Mouse (Mus musculus) small intestine, adult 2 months (tissue): Measurements from ENCODE around the gene Uvrag. TPM values are rescaled to one million over a fixed set of nuclear protein-coding genes. Genes with fewer than 3 reads are reported as not detected.

Experiments
- H3K27ac ChIP-seq: fragments of 200-500 bp; 2 replicates; pipeline ENCODE4 v1.5.1; 2012; ENCODE audit warnings: low read depth, low read length, control low read depth, inconsistent platforms; ENCODE audit not compliant: insufficient read depth
- H3K27me3 ChIP-seq: fragments of 200-500 bp; 2 replicates; pipeline ENCODE4 v1.6.1; 2012; ENCODE audit warnings: mild to moderate bottlenecking, moderate library complexity, low read length, inconsistent platforms; ENCODE audit not compliant: control insufficient read depth, insufficient read depth
- H3K36me3 ChIP-seq: fragments of 200-500 bp; 2 replicates; pipeline ENCODE4 v1.6.1; 2012; ENCODE audit warnings: mild to moderate bottlenecking, low read length, control low read depth, inconsistent platforms; ENCODE audit not compliant: control insufficient read depth, insufficient read depth
- H3K4me1 ChIP-seq: fragments of 200-500 bp; 2 replicates; pipeline ENCODE4 v1.6.1; 2012; ENCODE audit warnings: low read length, inconsistent platforms, mixed read lengths; ENCODE audit not compliant: control insufficient read depth, insufficient read depth, insufficient read length
- H3K4me3 ChIP-seq: fragments of 200-500 bp; 2 replicates; pipeline ENCODE4 v1.5.1; 2012; ENCODE audit warnings: low read depth, mild to moderate bottlenecking, control low read depth, inconsistent platforms, low read length, moderate library complexity
- CTCF ChIP-seq: fragments of 200-500 bp; IDR thresholded peaks from 2 replicates; pipeline ENCODE4 v1.5.1; 2012; ENCODE audit warnings: low read depth, mild to moderate bottlenecking, control low read depth, inconsistent platforms, low read length, moderate library complexity, mixed read lengths; ENCODE audit not compliant: insufficient replicate concordance, insufficient read length; ENCODE audit errors: extremely low read depth
- POLR2A ChIP-seq: fragments of 200-500 bp; IDR thresholded peaks from 2 replicates; pipeline ENCODE4 v1.6.1; 2012; ENCODE audit warnings: low read depth, mild to moderate bottlenecking, control low read depth, inconsistent platforms, low read length, moderate library complexity
- WGBS: fragments of 180-500 bp; shearing (Covaris S2); methylation state at CpG from one replicate; pipeline ENCODE4 v1.1.7; 2018; 5-methylcytosine and 5-hydroxymethylcytosine counted together
- polyA plus RNA-seq: library from polyadenylated mRNA; depleted of rRNA; stranded (reverse); fragments of >200 nt; gene quantifications from 2 replicates; pipeline ENCODE4 v1.2.3, GENCODE M21; 2012

Gene Uvrag
- polyA plus RNA-seq, 1 experiment = 28.2 TPM

GRCm38 (mm10) chr7:98907476-98907875, 233.5 kb downstream of the Uvrag start:
- Histone ChIP-seq H3K4me1 (peaks cover 16% of the 10 kb centered on the region; the same call in 1 of the 2 replicates), H3K36me3 (0 out of 2 replicates have a peak, but pooled peaks cover 3% of the 10 kb centered on the region), H3K27me3 (no peaks in the 10 kb centered on the region), H3K27ac (no peak overlapping the region), H3K4me3 (no peak overlapping the region)
- TF ChIP-seq POLR2A (no peak), CTCF (no peak)
- 88% methylated on average over 4 of the region's 4 CpGs for WGBS

DNA sequence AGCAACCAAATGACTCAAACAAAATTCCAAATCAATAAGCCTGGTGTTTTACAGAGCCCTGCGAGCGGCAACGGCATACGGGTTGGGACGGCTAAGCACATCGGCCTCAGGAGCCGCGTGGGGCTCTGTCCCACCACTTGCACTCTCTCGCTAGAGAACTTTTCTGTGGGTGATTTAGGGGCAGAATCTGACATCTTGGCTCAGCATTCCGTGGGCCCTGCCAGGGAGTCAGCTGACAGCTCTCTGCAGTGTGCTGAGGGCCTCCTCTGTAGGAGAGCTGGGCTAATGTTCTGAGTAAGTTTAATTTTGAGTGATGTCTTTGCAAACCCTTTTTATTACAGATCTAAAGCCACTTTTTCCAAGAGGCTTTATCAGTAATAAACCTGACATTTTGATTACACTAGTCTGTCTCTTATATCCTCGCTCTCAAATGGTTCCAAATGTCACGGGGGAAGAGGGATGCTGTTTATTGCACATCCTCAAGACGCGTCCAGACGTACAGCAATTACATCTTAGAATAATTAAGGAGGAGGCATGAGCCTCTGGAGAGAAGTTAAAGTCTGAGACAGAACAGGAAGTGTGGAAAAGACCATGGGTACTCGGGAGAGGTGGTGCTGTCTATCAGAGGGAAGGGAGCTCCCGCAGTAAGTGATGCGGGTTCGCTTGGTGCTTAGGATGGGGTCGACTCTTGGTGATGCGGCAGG, 236.1 kb downstream of the Uvrag start:
- H3K27ac ChIP-seq = peak overlapping the region; percentile 52; the same call in 1 of the 2 replicates
- H3K36me3 ChIP-seq = 0 out of 2 replicates have a peak, but pooled peaks cover 3% of the 10 kb centered on the region
- H3K4me3 ChIP-seq = no peak overlapping the region
- peaks cover 18% of the 10 kb centered on the region; the same call in 1 of the 2 replicates for H3K4me1 ChIP-seq
- TF ChIP-seq CTCF (no peak), POLR2A (no peak)
- WGBS = 84% methylated on average over 21 of the region's 21 CpGs
- H3K27me3 ChIP-seq = no peaks in the 10 kb centered on the region

DNA sequence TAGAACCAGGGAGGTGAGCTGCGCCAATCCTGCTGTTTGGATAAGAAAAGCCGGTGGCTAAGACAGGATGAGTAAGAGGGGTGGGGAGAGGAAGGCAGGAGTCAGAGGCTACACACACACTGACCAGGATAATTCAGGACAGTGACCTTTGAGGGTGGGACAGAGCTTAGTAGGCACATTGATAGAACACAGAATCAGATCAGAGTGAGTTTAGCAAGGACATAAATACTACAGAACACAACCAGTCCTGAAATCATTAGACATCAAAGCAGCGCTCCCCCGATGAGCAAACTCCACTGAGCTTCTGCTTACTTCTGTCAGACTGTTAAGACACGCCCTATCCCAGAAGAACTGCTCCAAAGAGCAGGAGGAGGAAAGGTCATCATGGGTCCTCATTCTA, 237.1 kb downstream of the Uvrag start:
- 26% methylated on average over 5 of the region's 5 CpGs for WGBS
- H3K27me3 ChIP-seq = no peaks in the 10 kb centered on the region
- 0 out of 2 replicates have a peak, but pooled peaks cover 3% of the 10 kb centered on the region for H3K36me3 ChIP-seq
- peak overlapping the region; percentile 52; the same call in 1 of the 2 replicates for H3K27ac ChIP-seq
- TF ChIP-seq POLR2A (no peak), CTCF (no peak)
- no peak overlapping the region for H3K4me3 ChIP-seq
- H3K4me1 ChIP-seq = peaks cover 18% of the 10 kb centered on the region; the same call in 1 of the 2 replicates

DNA sequence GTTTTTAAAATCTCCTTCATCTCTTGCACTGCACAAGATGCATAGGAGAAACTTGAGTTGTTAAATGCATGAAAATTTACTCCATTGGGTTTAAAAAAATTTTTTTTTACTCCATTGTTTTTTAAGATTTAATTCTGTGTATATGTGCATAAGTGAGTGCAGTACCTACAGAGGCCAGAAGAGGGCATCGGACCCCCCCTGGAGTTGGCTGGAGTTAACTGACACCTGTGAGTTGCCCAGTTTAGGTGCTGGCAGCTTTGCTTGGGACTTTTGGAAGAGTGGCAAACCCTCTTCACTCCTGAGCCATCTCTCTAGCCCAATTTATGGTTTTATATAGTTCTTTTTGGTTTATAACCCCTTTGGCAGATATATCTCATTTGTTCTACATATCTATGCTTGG, 239.8 kb downstream of the Uvrag start:
- Histone ChIP-seq H3K27ac (no peak overlapping the region), H3K4me1 (peaks cover 18% of the 10 kb centered on the region; the same call in 1 of the 2 replicates), H3K36me3 (0 out of 2 replicates have a peak, but pooled peaks cover 2% of the 10 kb centered on the region), H3K4me3 (no peak overlapping the region), H3K27me3 (no peaks in the 10 kb centered on the region)
- TF ChIP-seq POLR2A (no peak), CTCF (peak; percentile 54; the same call in 1 of the 2 replicates)
- WGBS = 100% methylated on average over 1 of the region's 1 CpGs

DNA sequence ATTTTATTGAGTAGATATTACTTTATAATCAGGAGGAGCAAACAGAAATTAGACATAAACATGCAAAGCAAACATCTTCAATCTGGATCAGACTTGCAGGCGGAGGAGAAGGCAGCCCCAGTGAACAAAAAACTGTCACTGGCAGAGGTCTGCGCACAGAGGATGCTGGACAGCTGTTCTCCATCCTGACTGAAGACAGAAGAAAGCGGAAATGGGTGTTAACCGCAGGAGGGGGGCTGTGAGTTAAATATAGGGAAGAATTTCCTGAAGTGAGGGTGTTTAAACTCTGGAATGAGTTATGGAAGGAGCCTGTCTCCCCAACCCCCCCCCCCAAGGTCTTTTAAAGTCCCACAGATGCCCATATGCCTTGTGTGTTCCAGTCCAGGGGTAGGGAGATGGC, 241.1 kb downstream of the Uvrag start:
- H3K4me1 ChIP-seq = peaks cover 15% of the 10 kb centered on the region; the same call in 1 of the 2 replicates
- no peaks in the 10 kb centered on the region for H3K27me3 ChIP-seq
- no peak overlapping the region for H3K27ac ChIP-seq
- TF ChIP-seq CTCF (no peak), POLR2A (no peak)
- 80% methylated on average over 4 of the region's 4 CpGs for WGBS
- no peaks in the 10 kb centered on the region for H3K36me3 ChIP-seq
- no peak overlapping the region for H3K4me3 ChIP-seq

- 0 out of 2 replicates have a peak, but pooled peaks cover under 1% of the 10 kb centered on the region for H3K4me1 ChIP-seq
- H3K36me3 ChIP-seq = no peaks in the 10 kb centered on the region
- no peak overlapping the region for H3K4me3 ChIP-seq
- H3K27me3 ChIP-seq = no peaks in the 10 kb centered on the region
- TF ChIP-seq CTCF (no peak), POLR2A (no peak)
- no peak overlapping the region for H3K27ac ChIP-seq
- WGBS = 96% methylated on average over 8 of the region's 8 CpGs
Measured at GRCm38 (mm10) chr7:98897323-98897722, 243.6 kb downstream of the Uvrag start.

DNA sequence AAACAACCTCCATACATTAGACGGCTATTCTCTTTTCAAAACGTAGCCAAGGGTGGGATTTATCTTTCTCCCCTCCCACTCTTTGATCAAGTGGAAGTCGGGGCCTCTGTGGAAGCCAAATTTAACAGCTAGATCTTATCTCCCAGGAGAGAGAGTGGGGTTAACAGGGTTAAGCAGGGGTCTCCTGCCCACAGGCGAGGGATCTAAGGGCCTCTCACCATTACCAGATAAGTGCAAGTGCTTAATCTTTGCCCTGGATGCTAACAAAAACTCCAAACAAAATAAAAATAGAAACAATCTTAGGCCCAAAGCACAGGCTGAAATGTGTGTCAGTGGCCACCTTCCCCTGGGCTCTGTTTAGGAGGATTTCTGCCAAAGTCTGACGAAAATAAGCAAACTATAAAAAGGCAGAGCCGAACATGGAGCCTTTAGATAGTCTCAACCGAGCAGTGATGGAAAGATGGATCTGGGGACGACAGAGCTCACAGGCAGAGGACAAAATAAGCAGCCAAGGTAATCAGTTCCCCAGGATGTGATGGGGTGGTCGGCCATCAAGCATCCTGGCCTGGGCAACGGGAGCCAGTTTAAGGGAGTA, 245.3 kb downstream of the Uvrag start:
- 65% methylated on average over 10 of the region's 10 CpGs for WGBS
- H3K36me3 ChIP-seq = no peaks in the 10 kb centered on the region
- TF ChIP-seq POLR2A = no peak
- TF ChIP-seq CTCF = no peak

More for the DNA sequence above, 245.3 kb downstream of the Uvrag start:
- Histone ChIP-seq H3K4me3 (no peak overlapping the region), H3K4me1 (no peaks in the 10 kb centered on the region), H3K27ac (no peak overlapping the region), H3K27me3 (no peaks in the 10 kb centered on the region)
